25 mouse cellular contexts compared by ENCODE assay signal in the genomic region with DNA sequence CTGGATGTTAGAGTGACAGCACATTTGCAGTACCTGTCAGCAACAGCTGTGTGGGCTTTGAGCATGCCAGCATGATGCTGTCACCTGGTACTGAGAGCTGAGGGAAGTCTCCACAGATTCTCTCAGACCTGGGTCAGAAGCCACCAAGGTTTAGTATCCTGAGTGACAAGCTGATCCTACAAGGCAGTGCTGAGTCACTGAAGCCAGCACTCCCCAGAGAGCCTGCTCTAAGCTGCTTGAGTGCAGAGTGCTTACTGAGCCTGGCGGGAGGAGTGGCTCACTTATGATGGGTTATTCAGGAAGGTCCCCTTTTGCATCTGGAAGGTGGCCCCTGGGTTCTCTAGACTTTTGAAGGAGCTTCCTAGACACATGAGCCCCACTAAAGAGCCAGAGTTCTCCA. TPM values are rescaled to one million over a fixed set of nuclear protein-coding genes. Genes with fewer than 3 reads are reported as not detected.
DNase-seq lines count a peak whose midpoint lies in the region; ATAC-seq and TF ChIP-seq lines count a peak whose summit lies in the region.
"Had no signal": no experiment of that assay in that cellular context is flagged by ENCODE, and none has a peak within 500 bp of the region (broad histone marks: within the 10 kb centered on the region; RNA-seq: fewer than 3 reads in every experiment).

No protein-coding gene starts in this region.

- 55% methylated on average over 1 of the region's 1 CpGs for WGBS in heart, adult 2 months

- H3K36me3 ChIP-seq in heart, adult 2 months (ENCODE audit: control insufficient read depth, insufficient read depth, low read length): no peaks in the 10 kb centered on the region; the same call in 1 of the 2 replicates
- H3K36me3 ChIP-seq in MEL (ENCODE audit: control insufficient read depth in 1 of 2, insufficient read depth in 2 of 2, low read length in 2 of 2): peaks cover 0 to 19% of the 10 kb centered on the region in 2 experiments; a peak in 2 of 4 replicates
- H3K36me3 ChIP-seq: G1E; heart, embryonic 15.5 days; liver, embryonic 12.5 days had no signal

- H3K4me3 ChIP-seq in heart, adult 2 months: no peak overlapping the region
- H3K4me3 ChIP-seq in MEL (ENCODE audit: control insufficient read depth in 1 of 2, insufficient read depth in 1 of 2, low read depth in 2 of 2, low read length in 2 of 2): no peak overlapping the region
- H3K4me3 ChIP-seq: forebrain, embryonic 12.5 days; heart, embryonic 15.5 days; hindbrain, embryonic 15.5 days; left cerebral cortex, adult 2 months; liver, embryonic 12.5 days; midbrain, embryonic 10.5 days had no signal

- TF ChIP-seq RAD21 in MEL (IDR thresholded peaks at IDR 0.05; ENCODE audit: low read depth, low read length): no peak

- TF ChIP-seq EP300 in heart, adult 2 months (IDR thresholded peaks at IDR 0.05; ENCODE audit: insufficient read depth, low read depth, low read length): no peak
- TF ChIP-seq EP300 in MEL (IDR thresholded peaks at IDR 0.05; ENCODE audit: low read depth in 1 of 2, low read length in 2 of 2): no peak

- peaks cover 50% of the 10 kb centered on the region for H3K4me1 ChIP-seq in heart, adult 2 months (ENCODE audit: control insufficient read depth, insufficient read depth, low read length)
- peaks cover 12 to 37% of the 10 kb centered on the region in 2 experiments for H3K4me1 ChIP-seq in MEL (ENCODE audit: control insufficient read depth in 1 of 2, insufficient read depth in 2 of 2, low read length in 2 of 2)

- H3K9ac ChIP-seq in heart, adult 2 months (ENCODE audit: low read depth, low read length): no peak overlapping the region
- no peak overlapping the region for H3K9ac ChIP-seq in MEL (ENCODE audit: control insufficient read depth, low read depth, low read length, poor library complexity, severe bottlenecking)
- H3K9ac ChIP-seq: forebrain, embryonic 12.5 days; heart, embryonic 15.5 days; hindbrain, embryonic 15.5 days; liver, embryonic 12.5 days had no signal

- H3K27me3 ChIP-seq in heart, adult 2 months (ENCODE audit: control insufficient read depth, insufficient read depth, low read length): no peaks in the 10 kb centered on the region
- no peaks in the 10 kb centered on the region for H3K27me3 ChIP-seq in MEL (ENCODE audit: control insufficient read depth in 1 of 2, insufficient read depth in 2 of 2, low read length in 2 of 2)
- H3K27me3 ChIP-seq: forebrain, embryonic 12.5 days; heart, embryonic 15.5 days; hindbrain, embryonic 15.5 days; liver, embryonic 12.5 days had no signal

- H3K27ac ChIP-seq in heart, adult 2 months: peak overlapping the region; percentile 85
- H3K27ac ChIP-seq in MEL (ENCODE audit: control insufficient read depth, low read depth, low read length): peak overlapping the region; percentile 28; the same call in 1 of the 2 replicates
- H3K27ac ChIP-seq: forebrain, embryonic 12.5 days; hindbrain, embryonic 15.5 days; left cerebral cortex, adult 2 months; liver, embryonic 12.5 days; midbrain, embryonic 10.5 days had no signal

- no peak for TF ChIP-seq POLR2A in heart, adult 2 months (IDR thresholded peaks at IDR 0.05; ENCODE audit: insufficient read depth, low read depth, low read length)
- TF ChIP-seq POLR2A in MEL (IDR thresholded peaks at IDR 0.05; ENCODE audit: control insufficient read depth in 1 of 2, insufficient read depth in 1 of 2, low read depth in 1 of 2, low read length in 2 of 2, poor library complexity in 1 of 2): no peak

- no peak for TF ChIP-seq CTCF in heart, adult 2 months (IDR thresholded peaks at IDR 0.05)
- TF ChIP-seq CTCF in MEL (IDR thresholded peaks at IDR 0.05 in 2 of 3, conservative IDR thresholded peaks at IDR 0.05 in 1 of 3; ENCODE audit: control insufficient read depth in 1 of 3, insufficient read depth in 1 of 3, low read depth in 2 of 3, low read length in 3 of 3, poor library complexity in 1 of 3, severe bottlenecking in 1 of 3): no peak

- 0 out of 2 replicates have a peak, but pooled peaks have one; percentile 8 for ATAC-seq in megakaryocyte, adult 5-6 weeks (ENCODE audit: poor library complexity, severe bottlenecking)
- ATAC-seq: intestine, embryonic 16.5 days; liver, embryonic 12.5 days had no signal

- H3K9me3 ChIP-seq in MEL (replicated peaks; ENCODE audit: insufficient read depth, low read length): no peaks in the 10 kb centered on the region
- H3K9me3 ChIP-seq: forebrain, embryonic 12.5 days; G1E; heart, embryonic 15.5 days; hindbrain, embryonic 15.5 days; liver, embryonic 12.5 days; midbrain, embryonic 10.5 days had no signal

- DNase-seq in heart, adult 2 months: no peak
- no peak for DNase-seq in heart, postnatal 10 days
- DNase-seq in 3134 (ENCODE audit: extremely low read depth, insufficient read length, low spot score) (peak; percentile 45), MEL (ENCODE audit: low read depth, low spot score) (peak; percentile 70)
- no peak for DNase-seq in thymus, postnatal 0 days (ENCODE audit: low spot score)
- no peak for DNase-seq in cerebellum, postnatal 14 days
- DNase-seq: cerebellum, adult 8-10 months; gastrocnemius, postnatal 36 days; kidney, postnatal 14 days; spleen, adult 18-20 months; thymus, postnatal 4 days had no signal

- no peaks in the 10 kb centered on the region for H3K79me2 ChIP-seq in heart, adult 2 months (replicated peaks; ENCODE audit: control insufficient read depth, insufficient read depth, low read length)
- no peaks in the 10 kb centered on the region for H3K79me2 ChIP-seq in MEL (ENCODE audit: control insufficient read depth, insufficient read depth, low read length, poor library complexity)

- intact Hi-C loops in heart, adult 2 months (cut with DNase I): no loop called here
- intact Hi-C loops in heart, postnatal 10 days (cut with DNase I): no loop called here

TF ChIP-seq in MEL, 35 proteins besides CTCF, POLR2A, EP300 and RAD21:
- TF ChIP-seq E2F4 (IDR thresholded peaks at IDR 0.05; ENCODE audit: borderline replicate concordance, low read depth, low read length): no peak
- no peak for TF ChIP-seq ETS1 (IDR thresholded peaks at IDR 0.05; ENCODE audit: low read depth, low read length)
- no peak for TF ChIP-seq MAZ (IDR thresholded peaks at IDR 0.05; ENCODE audit: low read depth, low read length)
- TF ChIP-seq NELFE (IDR thresholded peaks at IDR 0.05; ENCODE audit: low read depth, low read length): no peak
- TF ChIP-seq ZKSCAN1 (IDR thresholded peaks at IDR 0.05; ENCODE audit: low read depth, low read length): no peak
- TF ChIP-seq UBTF (IDR thresholded peaks at IDR 0.05; ENCODE audit: borderline replicate concordance, insufficient read depth, low read depth, low read length): no peak
- no peak for TF ChIP-seq USF2 (IDR thresholded peaks at IDR 0.05; ENCODE audit: borderline replicate concordance in 1 of 2, insufficient read depth in 1 of 2, low read depth in 1 of 2, low read length in 2 of 2)
- TF ChIP-seq KAT2A (conservative IDR thresholded peaks at IDR 0.05; ENCODE audit: low read depth, low read length): no peak
- TF ChIP-seq CHD2 (IDR thresholded peaks at IDR 0.05; ENCODE audit: low read length): no peak
- no peak for TF ChIP-seq POLR2AphosphoS2 (IDR thresholded peaks at IDR 0.05; ENCODE audit: low read length)
- TF ChIP-seq GABPA (IDR thresholded peaks at IDR 0.05; ENCODE audit: low read depth, low read length): no peak
- TF ChIP-seq ZC3H11A (IDR thresholded peaks at IDR 0.05; ENCODE audit: low read depth, low read length): no peak
- no peak for TF ChIP-seq TCF12 (IDR thresholded peaks at IDR 0.05; ENCODE audit: low read depth, low read length)

RNA-seq across cellular contexts. Expression of gene Rho, which starts 25.1 kb away (rescaled TPM):
- under 1 TPM in 1 of 2 experiments, not detected in 1; 0.23 TPM for total RNA-seq in heart, adult 2 months (2021)
- 0.44 and 1.3 TPM in 2 replicates for polyA plus RNA-seq in heart, adult 2 months (2012; rRNA removed)
- under 1 TPM; 0.07 to 0.20 TPM for total RNA-seq in heart, postnatal 10 days (2021)
- total RNA-seq in MEL (2012; rRNA removed): not detected in 2 replicates
- under 1 TPM in 1 of 2 experiments, not detected in 1; 0.11 TPM for polyA plus RNA-seq in MEL (2012; ENCODE audit: insufficient read depth in 1 of 2, insufficient read length in 2 of 2, low read depth in 1 of 2, low replicate concordance in 2 of 2, missing spikeins in 1 of 2)
- 0.41 TPM in 1 of 2 replicates, not detected in the other for total RNA-seq in megakaryocyte, adult 5-6 weeks (2015)
- 0.04 TPM in 1 of 2 replicates, not detected in the other for total RNA-seq in megakaryocyte, adult 5-6 weeks (2017)
- polyA plus RNA-seq in thymus, postnatal 0 days (2015; fragmentation: Nextera tagmentation; extraction: Ambion mirVana): 0.10 TPM in 1 of 2 replicates, not detected in the other
- total RNA-seq: gastrocnemius, postnatal 36 days had no signal
- polyA plus RNA-seq: G1E; heart, embryonic 15.5 days; liver, embryonic 12.5 days; neural tube, embryonic 11.5 days had no signal

RNA-seq across cellular contexts. Expression of gene H1foo, which starts 38.3 kb away (rescaled TPM):
- not detected for total RNA-seq in heart, adult 2 months (2021)
- polyA plus RNA-seq in heart, adult 2 months (2012; rRNA removed): not detected in 2 replicates
- not detected for total RNA-seq in heart, postnatal 10 days (2021)
- total RNA-seq in MEL (2012; rRNA removed): not detected in 2 replicates
- not detected for polyA plus RNA-seq in MEL (2012; ENCODE audit: insufficient read depth in 1 of 2, insufficient read length in 2 of 2, low read depth in 1 of 2, low replicate concordance in 2 of 2, missing spikeins in 1 of 2)
- not detected in 2 replicates for total RNA-seq in megakaryocyte, adult 5-6 weeks (2015)
- not detected in 2 replicates for total RNA-seq in megakaryocyte, adult 5-6 weeks (2017)
- polyA plus RNA-seq in thymus, postnatal 0 days (2015; fragmentation: Nextera tagmentation; extraction: Ambion mirVana): 0.23 and 0.28 TPM in 2 replicates
- total RNA-seq: G1E; gastrocnemius, postnatal 36 days; left cerebral cortex, adult 2 months had no signal
- polyA plus RNA-seq: forebrain, embryonic 12.5 days; frontal cortex, adult 2 months; G1E; heart, embryonic 15.5 days; hindbrain, embryonic 15.5 days; intestine, embryonic 16.5 days; limb, embryonic 11.5 days; liver, embryonic 12.5 days; lung, embryonic 16.5 days; midbrain, embryonic 10.5 days; neural tube, embryonic 11.5 days; stomach, embryonic 16.5 days had no signal

RNA-seq across cellular contexts. Expression of gene Ift122, which starts 53.2 kb away (rescaled TPM):
- total RNA-seq in heart, adult 2 months (2021): 1 to 10 TPM; 6.6 to 7.3 TPM
- 12.8 and 15.2 TPM in 2 replicates for polyA plus RNA-seq in heart, adult 2 months (2012; rRNA removed)
- total RNA-seq in heart, postnatal 10 days (2021): 10 to 100 TPM; 22.4 to 22.9 TPM
- total RNA-seq in MEL (2012; rRNA removed): 3.3 and 4.0 TPM in 2 replicates
- 1 to 10 TPM in 1 of 2 experiments, not detected in 1; 8.0 TPM for polyA plus RNA-seq in MEL (2012; ENCODE audit: insufficient read depth in 1 of 2, insufficient read length in 2 of 2, low read depth in 1 of 2, low replicate concordance in 2 of 2, missing spikeins in 1 of 2)
- total RNA-seq in megakaryocyte, adult 5-6 weeks (2015): 1.1 and 3.3 TPM in 2 replicates
- 2.8 and 4.8 TPM in 2 replicates for total RNA-seq in megakaryocyte, adult 5-6 weeks (2017)
- polyA plus RNA-seq in thymus, postnatal 0 days (2015; fragmentation: Nextera tagmentation; extraction: Ambion mirVana): 8.2 and 11.0 TPM in 2 replicates

RNA-seq across cellular contexts. Expression of gene Mbd4, which starts 53.3 kb away (rescaled TPM):
- total RNA-seq in heart, adult 2 months (2021): 1 to 10 TPM in 1 of 2 experiments, under 1 TPM in 1; 0.93 to 1.5 TPM
- polyA plus RNA-seq in heart, adult 2 months (2012; rRNA removed): 1.2 and 1.5 TPM in 2 replicates
- total RNA-seq in heart, postnatal 10 days (2021): 1 to 10 TPM; 2.6 to 3.5 TPM
- total RNA-seq in MEL (2012; rRNA removed): 5.6 and 6.4 TPM in 2 replicates
- 10 to 100 TPM in 1 of 2 experiments, not detected in 1; 10.1 TPM for polyA plus RNA-seq in MEL (2012; ENCODE audit: insufficient read depth in 1 of 2, insufficient read length in 2 of 2, low read depth in 1 of 2, low replicate concordance in 2 of 2, missing spikeins in 1 of 2)
- total RNA-seq in megakaryocyte, adult 5-6 weeks (2015): 9.1 and 10.9 TPM in 2 replicates
- total RNA-seq in megakaryocyte, adult 5-6 weeks (2017): 19.9 and 21.3 TPM in 2 replicates
- 18.7 and 20.8 TPM in 2 replicates for polyA plus RNA-seq in thymus, postnatal 0 days (2015; fragmentation: Nextera tagmentation; extraction: Ambion mirVana)

Comparison
In these comparisons a context has a peak if more than half of its experiments do, and no peak if none do; other contexts are left out.
1. DNase-seq: peak in 3134 (single experiment) and MEL (single experiment); none in heart, adult 2 months (0 of 2), heart, postnatal 10 days (0 of 2), thymus, postnatal 0 days (single experiment) and cerebellum, postnatal 14 days (0 of 2).